Comparison of ENCODE assay signal across 1 mouse cellular context in the genomic region with DNA sequence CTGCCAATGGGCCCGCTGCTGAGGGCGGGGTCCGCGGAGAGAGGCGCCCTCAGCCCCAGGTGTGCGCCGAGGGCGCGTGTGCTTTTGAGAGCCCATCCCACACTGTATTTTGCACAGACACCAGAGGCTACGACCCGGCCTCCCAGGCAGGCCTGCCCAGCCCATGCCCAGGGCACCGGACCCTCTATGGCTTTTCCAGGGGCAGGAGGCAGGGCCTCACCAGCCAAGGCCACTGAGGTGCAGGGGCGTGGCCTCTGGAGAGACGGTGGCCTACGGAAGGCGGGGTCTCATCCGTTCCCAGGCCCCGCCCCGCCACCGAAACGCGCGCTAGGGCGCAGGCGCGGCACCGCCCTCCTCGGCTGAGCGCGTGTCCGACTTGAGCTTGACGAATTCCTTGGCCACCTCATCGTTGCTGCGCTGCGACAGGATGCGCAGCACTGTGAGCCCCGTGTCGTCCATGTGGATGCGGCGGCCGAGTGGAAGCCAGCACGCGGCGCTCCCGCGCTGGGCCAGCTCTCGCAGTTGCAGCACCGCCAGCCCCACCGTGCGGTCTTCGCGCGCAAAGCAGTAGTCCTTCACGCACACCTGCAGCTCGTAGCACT.
A peak's percentile ranks its signal among the peaks of the same experiment; 100 is the strongest.
TF ChIP-seq lines count a peak whose summit lies in the region.

No protein-coding gene starts in this region.

TF ChIP-seq in C2C12, 6 proteins besides CTCF, POLR2A, EP300 and RAD21:
- TF ChIP-seq FOSL1 (IDR thresholded peaks at IDR 0.05; ENCODE audit: insufficient read depth, low read length, poor library complexity, severe bottlenecking) = no peak
- peak; percentile 93 for TF ChIP-seq MAX (IDR thresholded peaks at IDR 0.05)
